Mouse (Mus musculus) MN1 (cell line): ENCODE measurements around the gene Myo10.

Source experiments
- DNase-seq: peaks from one replicate; pipeline ENCODE4 v3.0.0-alpha.2; 2016; ENCODE audit warnings: low spot score

The Myo10 gene

DNA sequence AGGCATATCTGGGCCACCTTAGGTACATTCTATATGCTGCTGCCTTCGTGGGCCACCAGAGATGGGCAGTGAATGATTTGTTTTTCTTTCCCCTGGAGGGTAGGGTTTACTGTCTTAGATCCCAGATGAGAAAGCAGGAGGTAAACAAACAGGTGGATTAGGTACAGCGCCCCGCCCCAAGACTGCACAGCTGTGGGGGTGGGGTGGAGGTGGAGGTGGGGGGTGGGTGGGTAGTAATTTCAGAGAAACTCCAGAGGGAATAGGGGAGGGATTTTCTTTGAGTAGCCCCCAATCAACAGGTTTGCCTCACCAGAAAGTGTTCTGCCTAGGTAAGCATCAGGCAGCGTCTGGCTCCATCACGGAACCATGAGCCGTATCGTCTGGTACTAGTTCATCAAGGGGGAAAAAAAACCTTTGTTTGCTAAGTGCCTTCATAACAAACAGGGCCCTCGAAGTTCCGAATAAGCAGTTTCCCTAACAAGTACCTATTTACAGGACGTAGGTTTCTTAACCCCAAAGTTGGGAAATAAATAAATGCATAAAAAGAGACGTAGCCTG is 221.8 kb downstream of the Myo10 start:
- DNase-seq = no peak

DNA sequence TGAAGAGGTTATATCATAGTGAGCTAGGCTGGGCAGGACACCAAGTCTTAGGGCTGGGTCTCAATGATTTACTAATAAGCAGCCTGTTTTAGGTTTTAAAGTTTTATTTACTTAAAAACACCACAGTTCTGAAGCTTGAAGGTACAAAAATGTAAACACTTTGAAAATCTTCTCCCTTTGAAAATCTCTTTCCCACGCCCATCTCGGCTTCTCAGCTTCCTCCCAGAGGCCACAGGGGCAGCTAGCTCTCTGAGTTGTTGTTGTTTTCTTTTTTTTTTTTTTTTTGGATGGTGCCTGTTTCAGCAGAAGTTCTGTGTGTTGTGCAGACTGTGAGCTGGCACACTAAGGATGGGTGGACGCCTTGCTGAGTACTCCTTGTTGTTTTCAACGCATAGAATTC is 222.4 kb downstream of the Myo10 start:
- DNase-seq = no peak

- DNase-seq = no peak
Observed at GRCm38 (mm10) chr15:25847576-25848168, 225.3 kb downstream of the Myo10 start.

GRCm38 (mm10) chr15:25850552-25850951 is 228.2 kb downstream of the Myo10 start:
- no peak for DNase-seq

GRCm38 (mm10) chr15:25854270-25854904 is 232.1 kb downstream of the Myo10 start:
- no peak for DNase-seq

- DNase-seq = no peak
Observed at GRCm38 (mm10) chr15:25858611-25859058, 236.3 kb downstream of the Myo10 start.

GRCm38 (mm10) chr15:25859469-25859868 is 237.1 kb downstream of the Myo10 start:
- no peak for DNase-seq

DNA sequence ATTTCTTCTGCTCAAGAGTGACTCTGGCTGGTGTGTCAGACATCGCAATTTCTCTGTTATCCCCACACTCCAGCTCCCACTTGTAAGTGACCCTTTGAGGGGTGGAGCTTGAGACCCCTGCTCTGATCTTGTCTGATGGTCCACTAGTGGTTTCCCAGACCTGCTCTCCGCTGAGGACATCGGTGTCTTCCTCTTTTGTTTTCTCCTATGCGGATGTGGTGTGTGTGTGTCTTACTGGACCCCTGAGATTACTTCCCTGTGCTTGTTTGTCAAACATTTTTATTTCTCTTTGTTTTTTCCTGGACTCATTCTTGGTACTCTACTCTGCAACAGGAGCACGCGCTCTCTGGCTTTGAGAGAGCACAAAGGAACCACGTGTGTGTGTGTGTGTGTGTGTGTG is 239.6 kb downstream of the Myo10 start:
- no peak for DNase-seq
